Mouse (Mus musculus): Measurements from ENCODE around the gene Desi1. TPM values are rescaled to one million over a fixed set of nuclear protein-coding genes. Genes with fewer than 3 reads are reported as not detected.
"Not testable (repeated sequence)": the region's sequence is repeated elsewhere in the genome, so short reads cannot be mapped to it uniquely, and the experiment has no call there.

Gene Desi1
- polyA plus RNA-seq, 1 experiment from 2014 or later, result 32.6 TPM

DNA sequence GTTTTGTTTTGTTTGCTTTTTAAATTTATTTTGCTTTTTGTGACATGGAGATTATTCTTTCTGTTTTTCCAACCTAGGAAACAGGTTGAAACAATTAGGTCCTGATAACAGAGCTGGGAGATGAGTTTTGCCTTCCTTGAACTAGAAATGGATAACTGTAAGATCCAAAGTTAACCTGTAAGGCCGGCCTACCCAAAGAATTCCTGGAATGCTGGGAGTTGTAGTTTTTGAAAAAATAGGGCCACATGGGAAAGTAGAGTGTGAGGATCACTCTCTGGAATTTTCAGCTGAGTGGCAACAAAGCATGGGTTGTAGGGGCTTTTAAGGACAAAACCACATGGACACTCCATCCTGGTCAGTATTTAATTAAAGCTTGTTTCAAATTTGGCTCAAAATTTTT is 51.5 kb downstream of the Desi1 start:
- Histone ChIP-seq H3K9ac (ENCODE audit: low read depth, low read length) (no peak overlapping the region), H3K36me3 (ENCODE audit: control insufficient read depth, insufficient read depth, low read length) (no peaks in the 10 kb centered on the region), H3K27ac (ENCODE audit: low read depth, low read length) (no peak overlapping the region), H3K4me2 (replicated peaks; ENCODE audit: low read depth, low read length) (no peak overlapping the region), H3K4me1 (replicated peaks; ENCODE audit: control insufficient read depth, insufficient read depth, low read length) (0 out of 2 replicates have a peak, but pooled peaks cover 2% of the 10 kb centered on the region), H3K27me3 (ENCODE audit: control insufficient read depth, insufficient read depth, low read length) (no peaks in the 10 kb centered on the region), H3K9me3 (ENCODE audit: control insufficient read depth, low read length) (no peaks in the 10 kb centered on the region), H3K4me3 (ENCODE audit: low read depth, low read length) (no peak overlapping the region)
- DNase-seq (ENCODE audit: low spot score), result no peak
- 71% methylated on average over 1 of the region's 1 CpGs for WGBS
- no peak for ATAC-seq (ENCODE audit: low FRiP score)

DNA sequence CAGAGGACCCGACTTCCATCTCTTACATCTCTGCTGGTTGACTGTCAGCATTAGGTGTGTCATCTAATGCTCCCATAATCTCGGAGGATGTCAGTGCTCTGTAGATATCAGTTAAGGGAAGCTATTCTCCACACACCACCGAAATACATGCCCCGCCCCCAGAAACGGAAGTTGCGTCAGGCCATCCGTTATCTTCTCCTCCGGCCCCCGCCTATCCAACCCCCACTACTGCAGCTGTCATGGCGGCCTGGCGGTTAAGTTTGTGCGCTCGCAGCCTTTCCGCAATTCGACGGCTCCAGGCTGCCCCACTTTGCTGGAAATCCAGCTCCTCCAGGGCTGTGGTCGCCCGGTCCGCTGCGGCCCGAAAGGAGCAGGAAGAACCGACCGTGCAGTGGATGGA is 53.3 kb downstream of the Desi1 start, which contains the start of gene 1700029P11Rik:
TSS of gene 1700029P11Rik (plus strand) at position 220 of the 400 bp plus-strand sequence.
- no peaks in the 10 kb centered on the region for H3K4me1 ChIP-seq (replicated peaks; ENCODE audit: control insufficient read depth, insufficient read depth, low read length)
- H3K9ac ChIP-seq (ENCODE audit: low read depth, low read length), result no peak within 1 kb of the TSS
- no peaks in the 10 kb centered on the region for H3K36me3 ChIP-seq (ENCODE audit: control insufficient read depth, insufficient read depth, low read length)
- no peak within 1 kb of the TSS for H3K4me3 ChIP-seq (ENCODE audit: low read depth, low read length)
- DNase-seq (ENCODE audit: low spot score) (no peak), ATAC-seq (ENCODE audit: low FRiP score) (no peak)
- H3K4me2 ChIP-seq (replicated peaks; ENCODE audit: low read depth, low read length), result no peak within 1 kb of the TSS
- WGBS, result 95% methylated on average over 23 of the region's 23 CpGs
- no peaks in the 10 kb centered on the region for H3K9me3 ChIP-seq (ENCODE audit: control insufficient read depth, low read length)
- no peaks in the 10 kb centered on the region for H3K27me3 ChIP-seq (ENCODE audit: control insufficient read depth, insufficient read depth, low read length)
- no peak within 1 kb of the TSS for H3K27ac ChIP-seq (ENCODE audit: low read depth, low read length)

DNA sequence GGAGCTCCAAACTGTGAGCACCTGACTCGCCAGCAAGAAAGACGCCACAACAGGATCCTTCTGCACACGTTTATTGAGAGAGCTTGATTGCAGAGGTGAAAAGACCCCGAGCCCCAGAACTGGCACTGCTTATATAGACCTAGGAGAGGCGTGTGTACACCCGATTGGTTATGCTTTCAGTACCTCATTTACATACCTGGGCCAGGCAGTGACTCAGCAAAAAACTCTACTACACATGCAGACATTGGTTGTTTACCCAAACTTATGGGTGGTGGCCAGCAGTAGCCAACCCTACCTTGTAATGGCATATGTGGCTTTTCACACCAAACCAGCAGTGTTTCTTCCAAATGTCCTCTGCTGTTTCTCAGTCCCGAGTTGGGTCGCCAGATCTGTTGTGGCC is 58.5 kb downstream of the Desi1 start:
- ATAC-seq (ENCODE audit: low FRiP score); H3K9ac ChIP-seq (ENCODE audit: low read depth, low read length); H3K27me3 ChIP-seq (ENCODE audit: control insufficient read depth, insufficient read depth, low read length); H3K27ac ChIP-seq (ENCODE audit: low read depth, low read length); H3K4me1 ChIP-seq (replicated peaks; ENCODE audit: control insufficient read depth, insufficient read depth, low read length); H3K9me3 ChIP-seq (ENCODE audit: control insufficient read depth, low read length); DNase-seq (ENCODE audit: low spot score); H3K36me3 ChIP-seq (ENCODE audit: control insufficient read depth, insufficient read depth, low read length); H3K4me2 ChIP-seq (replicated peaks; ENCODE audit: low read depth, low read length); H3K4me3 ChIP-seq (ENCODE audit: low read depth, low read length): not testable (repeated sequence)
- 93% methylated on average over 8 of the region's 8 CpGs for WGBS

DNA sequence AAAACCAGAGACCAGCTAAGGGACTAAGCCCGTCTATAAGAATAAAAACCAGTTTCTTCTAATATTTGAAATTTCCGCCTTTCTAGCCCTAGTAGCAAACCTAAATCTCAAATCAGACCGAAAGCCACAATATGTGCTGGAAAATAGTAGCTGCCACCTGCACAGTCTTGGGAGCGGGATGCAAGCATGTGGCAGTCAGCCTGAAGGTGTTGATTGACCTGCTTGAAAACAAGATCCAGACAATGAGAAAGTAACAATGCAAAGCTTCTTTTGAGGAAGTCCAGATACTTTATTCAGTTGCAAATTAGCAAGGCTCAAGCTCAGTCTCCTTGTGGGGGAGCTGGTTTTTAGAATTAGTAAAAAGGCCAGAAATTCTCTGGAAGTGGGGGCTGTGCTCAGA is 63.2 kb downstream of the Desi1 start:
- H3K9me3 ChIP-seq (ENCODE audit: control insufficient read depth, low read length); H3K4me2 ChIP-seq (replicated peaks; ENCODE audit: low read depth, low read length): not testable (repeated sequence)
- WGBS, result 82% methylated on average over 4 of the region's 4 CpGs

DNA sequence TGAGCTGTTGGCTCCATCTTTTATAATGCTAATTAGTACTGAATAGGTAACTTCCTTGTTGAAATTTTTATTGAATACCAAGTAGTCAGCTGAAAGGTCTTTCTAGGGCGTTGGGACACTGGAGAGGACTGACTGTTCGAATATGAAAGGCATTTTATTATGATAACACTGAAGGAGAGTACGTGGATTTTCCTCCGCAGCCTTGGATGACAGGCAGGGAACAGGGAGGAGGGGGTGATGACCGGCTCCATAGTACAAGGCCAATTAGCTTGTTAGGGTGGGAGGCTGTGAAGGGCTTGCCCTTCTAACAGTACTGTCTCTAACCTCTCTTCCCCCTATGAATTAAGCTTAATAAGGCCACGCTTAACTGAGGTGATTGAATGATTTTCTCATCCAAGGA is 64.0 kb downstream of the Desi1 start:
- not testable (repeated sequence) for H3K27ac ChIP-seq (ENCODE audit: low read depth, low read length); H3K4me2 ChIP-seq (replicated peaks; ENCODE audit: low read depth, low read length); H3K4me1 ChIP-seq (replicated peaks; ENCODE audit: control insufficient read depth, insufficient read depth, low read length); H3K27me3 ChIP-seq (ENCODE audit: control insufficient read depth, insufficient read depth, low read length); DNase-seq (ENCODE audit: low spot score); H3K36me3 ChIP-seq (ENCODE audit: control insufficient read depth, insufficient read depth, low read length); H3K9ac ChIP-seq (ENCODE audit: low read depth, low read length); H3K9me3 ChIP-seq (ENCODE audit: control insufficient read depth, low read length); H3K4me3 ChIP-seq (ENCODE audit: low read depth, low read length); ATAC-seq (ENCODE audit: low FRiP score)
- whole genome bisulfite sequencing, result 81% methylated on average over 6 of the region's 6 CpGs

More for the DNA sequence above, 63.2 kb downstream of the Desi1 start:
- not testable (repeated sequence) for H3K27ac ChIP-seq (ENCODE audit: low read depth, low read length); ATAC-seq (ENCODE audit: low FRiP score); H3K36me3 ChIP-seq (ENCODE audit: control insufficient read depth, insufficient read depth, low read length); H3K9ac ChIP-seq (ENCODE audit: low read depth, low read length); H3K27me3 ChIP-seq (ENCODE audit: control insufficient read depth, insufficient read depth, low read length); DNase-seq (ENCODE audit: low spot score); H3K4me1 ChIP-seq (replicated peaks; ENCODE audit: control insufficient read depth, insufficient read depth, low read length); H3K4me3 ChIP-seq (ENCODE audit: low read depth, low read length)

DNA sequence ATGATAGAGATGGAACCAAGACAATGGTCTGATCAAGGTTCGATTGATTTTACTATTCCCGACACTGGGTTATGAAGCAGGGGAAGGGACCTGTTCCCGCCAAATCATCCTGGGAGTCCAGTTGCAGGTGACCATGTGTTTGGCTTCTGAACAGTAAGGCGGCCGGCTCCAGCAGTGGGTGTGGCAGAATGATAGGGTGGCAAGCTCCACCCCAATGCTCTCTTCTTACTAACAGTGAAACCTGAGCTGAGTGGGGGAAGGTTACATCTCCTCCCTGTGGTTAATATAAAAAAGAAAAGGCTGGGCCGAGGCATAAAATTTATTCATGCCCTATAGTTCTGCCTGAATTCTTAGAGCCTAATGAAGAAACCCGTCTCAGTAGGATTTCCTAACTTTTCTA is 64.5 kb downstream of the Desi1 start:
- 78% methylated on average over 7 of the region's 7 CpGs for WGBS

DNA sequence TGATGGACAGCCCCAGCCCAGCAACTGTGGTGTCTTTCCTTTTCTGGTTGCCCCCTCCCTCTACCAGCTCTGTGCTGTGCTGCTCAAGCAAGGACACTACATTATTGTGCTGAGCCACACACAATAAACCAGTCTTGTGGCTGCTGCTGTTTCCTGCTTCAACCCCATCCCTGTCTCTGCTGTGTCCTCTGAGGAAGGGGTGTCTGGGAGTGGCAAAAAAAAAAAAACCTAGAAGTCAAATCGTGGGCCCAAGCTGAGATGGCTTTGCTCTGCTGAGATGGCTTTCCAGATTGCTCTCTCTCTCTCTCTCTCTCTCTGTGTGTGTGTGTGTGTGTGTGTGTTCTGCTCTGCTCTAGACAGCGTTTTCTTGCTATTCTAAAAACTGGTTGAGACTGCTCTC is 65.2 kb downstream of the Desi1 start:
- H3K27ac ChIP-seq (ENCODE audit: low read depth, low read length), result no peak overlapping the region

More for the DNA sequence above, 64.5 kb downstream of the Desi1 start:
- H3K4me1 ChIP-seq (replicated peaks; ENCODE audit: control insufficient read depth, insufficient read depth, low read length), result no peaks in the 10 kb centered on the region
- DNase-seq (ENCODE audit: low spot score) (no peak), ATAC-seq (ENCODE audit: low FRiP score) (no peak)
- H3K27me3 ChIP-seq (ENCODE audit: control insufficient read depth, insufficient read depth, low read length), result no peaks in the 10 kb centered on the region
- no peak overlapping the region for H3K9ac ChIP-seq (ENCODE audit: low read depth, low read length)
- H3K4me3 ChIP-seq (ENCODE audit: low read depth, low read length), result no peak overlapping the region
- H3K36me3 ChIP-seq (ENCODE audit: control insufficient read depth, insufficient read depth, low read length), result no peaks in the 10 kb centered on the region
- no peak overlapping the region for H3K27ac ChIP-seq (ENCODE audit: low read depth, low read length)
- no peak overlapping the region for H3K4me2 ChIP-seq (replicated peaks; ENCODE audit: low read depth, low read length)
- no peaks in the 10 kb centered on the region for H3K9me3 ChIP-seq (ENCODE audit: control insufficient read depth, low read length)

DNA sequence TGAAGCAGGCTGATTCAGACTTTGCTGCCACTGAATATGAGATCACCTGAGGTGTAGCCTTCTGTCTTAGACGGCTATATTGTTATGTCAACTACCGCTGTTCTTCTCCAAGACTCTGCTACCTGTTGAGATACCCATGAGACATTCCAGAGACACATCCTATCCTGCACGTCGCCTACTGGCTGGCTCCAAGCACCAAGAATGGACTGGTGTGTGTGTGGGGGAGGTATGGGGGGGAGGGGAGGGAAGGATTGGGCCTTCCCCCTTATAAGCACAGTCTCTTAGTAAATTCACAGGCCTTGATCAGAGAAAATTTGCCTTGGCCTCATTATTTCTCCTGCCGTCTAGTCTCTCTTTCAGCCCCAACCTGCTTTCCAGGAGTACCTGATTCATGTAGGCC is 65.8 kb downstream of the Desi1 start:
- DNase-seq (ENCODE audit: low spot score) (no peak), ATAC-seq (ENCODE audit: low FRiP score) (no peak)
- Histone ChIP-seq H3K9me3 (ENCODE audit: control insufficient read depth, low read length) (no peaks in the 10 kb centered on the region), H3K4me3 (ENCODE audit: low read depth, low read length) (no peak overlapping the region), H3K9ac (ENCODE audit: low read depth, low read length) (no peak overlapping the region), H3K36me3 (ENCODE audit: control insufficient read depth, insufficient read depth, low read length) (no peaks in the 10 kb centered on the region), H3K27ac (ENCODE audit: low read depth, low read length) (no peak overlapping the region), H3K27me3 (ENCODE audit: control insufficient read depth, insufficient read depth, low read length) (no peaks in the 10 kb centered on the region), H3K4me2 (replicated peaks; ENCODE audit: low read depth, low read length) (no peak overlapping the region), H3K4me1 (replicated peaks; ENCODE audit: control insufficient read depth, insufficient read depth, low read length) (no peaks in the 10 kb centered on the region)
- 89% methylated on average over 5 of the region's 5 CpGs for whole genome bisulfite sequencing

More for the DNA sequence above, 65.2 kb downstream of the Desi1 start:
- DNase-seq (ENCODE audit: low spot score) (no peak), ATAC-seq (ENCODE audit: low FRiP score) (no peak)
- Histone ChIP-seq H3K27me3 (ENCODE audit: control insufficient read depth, insufficient read depth, low read length) (no peaks in the 10 kb centered on the region), H3K9ac (ENCODE audit: low read depth, low read length) (no peak overlapping the region), H3K4me1 (replicated peaks; ENCODE audit: control insufficient read depth, insufficient read depth, low read length) (no peaks in the 10 kb centered on the region), H3K4me3 (ENCODE audit: low read depth, low read length) (no peak overlapping the region), H3K4me2 (replicated peaks; ENCODE audit: low read depth, low read length) (no peak overlapping the region), H3K9me3 (ENCODE audit: control insufficient read depth, low read length) (no peaks in the 10 kb centered on the region), H3K36me3 (ENCODE audit: control insufficient read depth, insufficient read depth, low read length) (no peaks in the 10 kb centered on the region)
- 82% methylated on average over 2 of the region's 2 CpGs for WGBS

DNA sequence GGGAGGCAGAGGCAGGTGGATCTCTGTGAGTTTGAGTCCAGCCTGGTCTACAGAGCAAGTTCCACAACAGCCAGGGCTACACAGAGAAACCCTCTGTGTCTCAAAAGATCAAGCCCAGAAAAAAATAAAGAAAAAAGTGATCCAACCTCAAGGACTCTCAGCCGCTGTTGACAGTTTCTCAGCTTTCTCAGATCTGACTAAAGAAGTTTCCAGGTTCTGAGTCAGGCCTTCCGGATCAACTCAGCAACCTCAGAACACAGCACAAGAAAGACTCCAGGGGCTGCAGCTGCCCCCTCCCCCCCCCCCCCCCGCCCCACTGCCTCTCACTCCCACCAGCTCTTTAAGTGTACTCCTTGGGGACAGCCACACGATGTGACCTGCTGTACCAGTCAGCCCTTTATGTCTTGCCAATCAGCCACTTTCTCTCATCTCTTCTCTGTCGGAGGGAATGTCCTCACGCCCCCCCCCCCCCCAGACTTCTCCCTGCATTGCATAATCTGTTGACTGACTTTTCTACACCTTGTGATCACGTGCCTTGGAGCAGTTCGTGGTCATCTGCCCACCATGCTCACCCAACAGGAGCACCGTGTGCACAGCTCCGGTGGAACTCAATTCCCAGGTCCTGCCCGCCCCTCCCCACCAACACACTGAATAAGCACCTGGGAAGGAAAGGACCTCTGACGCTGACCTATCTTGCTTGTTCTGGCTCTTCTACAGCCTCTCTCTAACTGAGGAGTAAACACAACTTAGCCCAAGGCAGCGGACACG is 67.4 kb downstream of the Desi1 start:
- no peaks in the 10 kb centered on the region for H3K9me3 ChIP-seq (ENCODE audit: control insufficient read depth, low read length)
- H3K9ac ChIP-seq (ENCODE audit: low read depth, low read length), result no peak overlapping the region
- H3K4me2 ChIP-seq (replicated peaks; ENCODE audit: low read depth, low read length), result no peak overlapping the region
- ATAC-seq (ENCODE audit: low FRiP score), result no peak
- H3K27ac ChIP-seq (ENCODE audit: low read depth, low read length), result no peak overlapping the region
- no peak overlapping the region for H3K4me3 ChIP-seq (ENCODE audit: low read depth, low read length)
- 79% methylated on average over 11 of the region's 14 CpGs for WGBS
- H3K4me1 ChIP-seq (replicated peaks; ENCODE audit: control insufficient read depth, insufficient read depth, low read length), result no peaks in the 10 kb centered on the region
- no peak for DNase-seq (ENCODE audit: low spot score)
- H3K36me3 ChIP-seq (ENCODE audit: control insufficient read depth, insufficient read depth, low read length), result no peaks in the 10 kb centered on the region
- H3K27me3 ChIP-seq (ENCODE audit: control insufficient read depth, insufficient read depth, low read length), result no peaks in the 10 kb centered on the region

Data from hindbrain, embryonic 11.5 days (tissue).